Mouse (Mus musculus): ENCODE results near the gene BC049730. TPM values are rescaled to one million over a fixed set of nuclear protein-coding genes. Genes with fewer than 3 reads are reported as not detected.

Gene BC049730
- total and polyA plus RNA-seq, 3 experiments, result not detected

- H3K4me1 ChIP-seq (ENCODE audit: control insufficient read depth in 1 of 2, insufficient read depth in 2 of 2), result peaks cover 0 to 2% of the 10 kb centered on the region in 2 experiments; a peak in 1 of 4 replicates
- no peak for DNase-seq (ENCODE audit: extremely low read depth)
- dilution Hi-C loops (cut with MboI; ENCODE audit: extremely low pct_ligation_motif_present, extremely low pct_unique_long_range_greater_than_20kb, low sequenced_read_pairs), result no loop called here
These were observed 44.1 kb upstream of the BC049730 start for GRCm38 (mm10) chr7:24664959-24665358.

GRCm38 (mm10) chr7:24671944-24672439 lies 37.0 kb upstream of the BC049730 start:
- TF ChIP-seq HCFC1 (IDR thresholded peaks at IDR 0.05; ENCODE audit: low read depth, low read length), result no peak
- TF ChIP-seq PAX5 (IDR thresholded peaks at IDR 0.05; ENCODE audit: low read length), result no peak
- TF ChIP-seq ETS1 (conservative IDR thresholded peaks at IDR 0.05; ENCODE audit: low read depth, low read length), result no peak
- TF ChIP-seq SMC3 (IDR thresholded peaks at IDR 0.05; ENCODE audit: low read depth, low read length), result no peak
- no peak for TF ChIP-seq KAT2A (IDR thresholded peaks at IDR 0.05; ENCODE audit: insufficient replicate concordance, low read length)
- no peak overlapping the region for H3K9ac ChIP-seq (ENCODE audit: insufficient read depth, low read depth)
- no peaks in the 10 kb centered on the region for H3K4me1 ChIP-seq (ENCODE audit: control insufficient read depth in 1 of 2, insufficient read depth in 2 of 2)
- H3K4me2 ChIP-seq (ENCODE audit: insufficient read depth, low read depth, poor library complexity, severe bottlenecking), result no peak overlapping the region
- peaks cover 8% of the 10 kb centered on the region for H3K9me3 ChIP-seq (replicated peaks; ENCODE audit: low read length)
- H3K27ac ChIP-seq (ENCODE audit: insufficient read depth, low read depth), result no peak overlapping the region
- dilution Hi-C loops (cut with MboI; ENCODE audit: extremely low pct_ligation_motif_present, extremely low pct_unique_long_range_greater_than_20kb, low sequenced_read_pairs) (no loop called here), in situ Hi-C loops (cut with MboI; ENCODE audit: low pct_ligation_motif_present, low pct_unique_long_range_greater_than_20kb, low sequenced_read_pairs) (no loop called here)
- H3K36me3 ChIP-seq (replicated peaks in 1 of 2; ENCODE audit: control insufficient read depth in 1 of 2, insufficient read depth in 1 of 2, low read length in 1 of 2), result no peaks in the 10 kb centered on the region
- H3K27me3 ChIP-seq (replicated peaks), result peaks cover 73% of the 10 kb centered on the region
- DNase-seq (ENCODE audit: extremely low read depth), result no peak
- H3K79me2 ChIP-seq (replicated peaks; ENCODE audit: control insufficient read depth, extremely low read depth, insufficient read depth, poor library complexity, severe bottlenecking), result no peaks in the 10 kb centered on the region
- no peak overlapping the region for H3K4me3 ChIP-seq (replicated peaks in 1 of 3; ENCODE audit: low read depth in 2 of 3, low read length in 2 of 3, poor library complexity in 1 of 3)

More at GRCm38 (mm10) chr7:24664959-24665358, 44.1 kb upstream of the BC049730 start:
- in situ Hi-C loops (cut with MboI; ENCODE audit: low pct_ligation_motif_present, low pct_unique_long_range_greater_than_20kb, low sequenced_read_pairs), result no loop called here
- peaks cover 57% of the 10 kb centered on the region for H3K27me3 ChIP-seq (replicated peaks)
- no peak overlapping the region for H3K4me3 ChIP-seq (replicated peaks in 1 of 3; ENCODE audit: low read depth in 2 of 3, low read length in 2 of 3, poor library complexity in 1 of 3)
- H3K4me2 ChIP-seq (ENCODE audit: insufficient read depth, low read depth, poor library complexity, severe bottlenecking), result no peak overlapping the region
- no peaks in the 10 kb centered on the region for H3K36me3 ChIP-seq (replicated peaks in 1 of 2; ENCODE audit: control insufficient read depth in 1 of 2, insufficient read depth in 1 of 2, low read length in 1 of 2)
- no peaks in the 10 kb centered on the region for H3K79me2 ChIP-seq (replicated peaks; ENCODE audit: control insufficient read depth, extremely low read depth, insufficient read depth, poor library complexity, severe bottlenecking)
- H3K9ac ChIP-seq (ENCODE audit: insufficient read depth, low read depth), result no peak overlapping the region
- no peaks in the 10 kb centered on the region for H3K9me3 ChIP-seq (replicated peaks; ENCODE audit: low read length)
- TF ChIP-seq NRF1 (IDR thresholded peaks at IDR 0.05; ENCODE audit: low read depth, low read length) (no peak), MAFK (IDR thresholded peaks at IDR 0.05; ENCODE audit: insufficient replicate concordance, low read length) (no peak), ELF1 (IDR thresholded peaks at IDR 0.05; ENCODE audit: low read depth, low read length) (no peak), RCOR1 (conservative IDR thresholded peaks at IDR 0.05; ENCODE audit: low read depth, low read length) (no peak), ZNF384 (IDR thresholded peaks at IDR 0.05; ENCODE audit: low read depth, low read length) (no peak), ZKSCAN1 (IDR thresholded peaks at IDR 0.05; ENCODE audit: borderline replicate concordance, low read depth, low read length) (no peak), JUN (IDR thresholded peaks at IDR 0.05; ENCODE audit: insufficient read depth, low read depth, low read length) (no peak), E2F4 (IDR thresholded peaks at IDR 0.05; ENCODE audit: insufficient replicate concordance, low read depth, low read length) (no peak), UBTF (IDR thresholded peaks at IDR 0.05; ENCODE audit: low read depth, low read length) (no peak), CHD2 (IDR thresholded peaks at IDR 0.05; ENCODE audit: low read length) (no peak), SIN3A (IDR thresholded peaks at IDR 0.05; ENCODE audit: low read length) (no peak), POLR2AphosphoS2 (IDR thresholded peaks at IDR 0.05; ENCODE audit: low read depth, low read length) (no peak), TBP (conservative IDR thresholded peaks at IDR 0.05; ENCODE audit: low read depth, low read length) (no peak), CTCF (conservative IDR thresholded peaks at IDR 0.05 in 1 of 2, IDR thresholded peaks at IDR 0.05 in 1 of 2; ENCODE audit: low read depth in 2 of 2, low read length in 2 of 2) (no peak), SMC3 (IDR thresholded peaks at IDR 0.05; ENCODE audit: low read depth, low read length) (no peak), TCF12 (IDR thresholded peaks at IDR 0.05; ENCODE audit: low read depth, low read length) (no peak), IRF4 (IDR thresholded peaks at IDR 0.05; ENCODE audit: low read depth, low read length) (no peak), BHLHE40 (IDR thresholded peaks at IDR 0.05; ENCODE audit: low read depth, low read length) (no peak)
- H3K27ac ChIP-seq (ENCODE audit: insufficient read depth, low read depth), result no peak overlapping the region
